Mouse (Mus musculus) liver, embryonic 14.5 days (tissue): Measurements from ENCODE around the gene Prx.

Source experiments
- CTCF ChIP-seq: IDR thresholded peaks from 2 replicates; pipeline ENCODE4 v1.5.1; 2016; ENCODE audit warnings: antibody characterized with exemption, low read depth, control low read depth
- EP300 ChIP-seq: IDR thresholded peaks from 2 replicates; pipeline ENCODE4 v1.6.1; 2016; ENCODE audit warnings: antibody characterized with exemption, low read depth

DNA sequence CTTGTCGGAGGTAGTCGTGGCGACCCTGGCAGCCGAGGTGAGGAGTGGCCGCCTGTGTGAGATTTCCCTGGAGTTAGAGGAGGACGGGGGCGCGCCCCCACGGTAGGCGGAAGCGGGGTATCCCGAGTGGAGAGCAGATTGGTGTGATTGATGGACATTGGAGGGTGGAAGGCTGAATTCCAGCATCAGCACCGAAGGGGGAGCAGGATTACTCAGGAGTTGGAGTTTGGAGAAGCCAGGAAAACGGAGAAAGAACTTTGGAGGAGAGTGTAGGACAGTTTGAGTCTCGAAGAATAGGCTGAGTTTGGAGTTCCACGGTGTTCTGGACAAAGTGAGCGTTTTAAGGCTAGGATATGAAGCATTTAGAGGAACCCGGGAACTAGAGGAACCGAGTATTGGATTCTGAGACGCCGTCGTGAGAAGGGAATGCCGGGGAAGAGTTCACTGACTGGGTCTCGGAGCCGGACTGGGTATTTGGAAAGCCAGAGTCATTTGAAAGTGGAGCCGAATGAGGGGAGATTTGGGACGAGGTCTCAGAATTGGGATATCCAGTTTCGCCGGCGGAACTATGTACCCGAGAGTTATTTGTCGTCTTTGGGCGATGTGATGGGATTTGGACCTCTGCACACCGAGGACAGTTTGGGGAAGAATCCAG, 25.2 kb upstream of the Prx start:
- TF ChIP-seq CTCF (no peak), EP300 (no peak)
